Comparison of ENCODE assay signal across 8 mouse cellular contexts in the genomic region with DNA sequence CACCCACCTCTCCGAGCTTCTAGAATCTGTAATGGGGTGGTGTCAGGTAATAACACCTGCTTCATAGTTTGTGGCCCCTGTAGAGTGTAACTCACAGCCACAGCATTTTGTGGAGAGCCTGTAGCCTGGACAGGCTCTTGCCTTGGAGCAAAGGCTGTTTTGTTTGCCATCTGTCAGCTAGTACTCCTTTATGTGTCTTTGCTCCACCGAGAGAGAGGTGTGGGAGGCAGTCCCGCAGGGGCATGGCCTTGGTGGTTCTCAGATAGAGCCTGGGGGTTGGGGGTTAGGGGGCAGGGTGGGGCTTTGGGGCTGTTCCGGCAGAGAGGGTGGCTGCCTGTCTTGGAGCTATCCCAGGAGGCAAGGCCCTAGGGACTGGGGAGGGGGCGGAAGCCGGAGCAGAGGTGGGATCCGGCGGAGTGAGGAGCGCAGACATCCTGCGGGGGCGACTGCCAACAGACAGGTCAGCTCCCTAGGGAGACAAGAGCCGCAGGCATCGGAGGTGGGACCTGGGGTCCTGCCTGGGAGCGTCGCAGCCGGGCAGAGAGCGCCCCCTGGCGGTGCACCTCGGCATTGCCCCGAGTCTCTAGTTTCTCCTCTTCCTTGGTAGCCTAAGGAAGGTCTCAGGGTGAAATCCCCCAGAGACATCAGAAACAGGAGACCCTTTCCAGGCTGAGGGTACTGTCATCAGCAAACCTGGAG. TPM values are rescaled to one million over a fixed set of nuclear protein-coding genes. Genes with fewer than 3 reads are reported as not detected.
DNase-seq lines count a peak whose midpoint lies in the region; ATAC-seq and TF ChIP-seq lines count a peak whose summit lies in the region.

No protein-coding gene starts in this region.

- 4% methylated on average over 20 of the region's 20 CpGs for WGBS in embryonic facial prominence, embryonic 15.5 days
- 3% methylated on average over 20 of the region's 20 CpGs for WGBS in heart, embryonic 13.5 days
- WGBS in kidney, postnatal 0 days: 4% methylated on average over 20 of the region's 20 CpGs
- 5% methylated on average over 20 of the region's 20 CpGs for WGBS in midbrain, embryonic 10.5 days
- 5% methylated on average over 20 of the region's 20 CpGs for WGBS in stomach, embryonic 14.5 days

- peaks cover 13% of the 10 kb centered on the region for H3K4me1 ChIP-seq in embryonic facial prominence, embryonic 15.5 days
- H3K4me1 ChIP-seq in heart, embryonic 13.5 days: peaks cover 16% of the 10 kb centered on the region
- no peaks in the 10 kb centered on the region for H3K4me1 ChIP-seq in kidney, postnatal 0 days (replicated peaks; ENCODE audit: insufficient read depth, low read length)
- peaks cover 26% of the 10 kb centered on the region for H3K4me1 ChIP-seq in midbrain, embryonic 10.5 days
- H3K4me1 ChIP-seq in stomach, embryonic 14.5 days (ENCODE audit: control insufficient read depth, insufficient read depth, low read length): peaks cover 4% of the 10 kb centered on the region; the same call in 1 of the 2 replicates

- peak overlapping the region; percentile 40 for H3K4me2 ChIP-seq in embryonic facial prominence, embryonic 15.5 days (replicated peaks)
- H3K4me2 ChIP-seq in heart, embryonic 13.5 days: peak overlapping the region; percentile 56
- H3K4me2 ChIP-seq in kidney, postnatal 0 days (ENCODE audit: low read length): peak overlapping the region; percentile 43
- peak overlapping the region; percentile 34 for H3K4me2 ChIP-seq in stomach, embryonic 14.5 days (replicated peaks; ENCODE audit: low read depth, low read length)

- H3K4me3 ChIP-seq in layer of hippocampus, adult 2 months: peak overlapping the region; percentile 37; the same call in 1 of the 2 replicates
- H3K4me3 ChIP-seq in embryonic facial prominence, embryonic 15.5 days (replicated peaks): no peak overlapping the region
- H3K4me3 ChIP-seq in heart, embryonic 13.5 days: peak overlapping the region; percentile 25; the same call in 1 of the 2 replicates
- H3K4me3 ChIP-seq in kidney, postnatal 0 days (replicated peaks; ENCODE audit: low read depth, low read length): no peak overlapping the region
- peak overlapping the region; percentile 24 for H3K4me3 ChIP-seq in midbrain, embryonic 10.5 days
- H3K4me3 ChIP-seq in stomach, embryonic 14.5 days (ENCODE audit: low read depth, low read length): no peak overlapping the region

- H3K27me3 ChIP-seq in embryonic facial prominence, embryonic 15.5 days: peaks cover 42% of the 10 kb centered on the region
- peaks cover 96% of the 10 kb centered on the region for H3K27me3 ChIP-seq in heart, embryonic 13.5 days (replicated peaks)
- H3K27me3 ChIP-seq in kidney, postnatal 0 days (ENCODE audit: insufficient read depth, low read length): peaks cover 27% of the 10 kb centered on the region
- peaks cover 100% of the 10 kb centered on the region for H3K27me3 ChIP-seq in midbrain, embryonic 10.5 days (ENCODE audit: low read depth, poor library complexity, severe bottlenecking)
- peaks cover 29% of the 10 kb centered on the region for H3K27me3 ChIP-seq in stomach, embryonic 14.5 days (ENCODE audit: control insufficient read depth, insufficient read depth, low read length)

- no peaks in the 10 kb centered on the region for H3K36me3 ChIP-seq in embryonic facial prominence, embryonic 15.5 days
- no peaks in the 10 kb centered on the region for H3K36me3 ChIP-seq in heart, embryonic 13.5 days
- no peaks in the 10 kb centered on the region for H3K36me3 ChIP-seq in kidney, postnatal 0 days (ENCODE audit: insufficient read depth, low read length)
- no peaks in the 10 kb centered on the region for H3K36me3 ChIP-seq in midbrain, embryonic 10.5 days
- H3K36me3 ChIP-seq in stomach, embryonic 14.5 days (ENCODE audit: control insufficient read depth, insufficient read depth, low read length): no peaks in the 10 kb centered on the region

- ATAC-seq in embryonic facial prominence, embryonic 15.5 days (ENCODE audit: insufficient number of reproducible peaks, low FRiP score, low TSS enrichment, low read depth): 0 out of 2 replicates have a peak, but pooled peaks have one; percentile 1
- no peak for ATAC-seq in heart, embryonic 13.5 days (ENCODE audit: extremely low read depth, insufficient number of reproducible peaks, low FRiP score, low TSS enrichment)
- peak; percentile 23 for ATAC-seq in kidney, postnatal 0 days (replicated peaks; ENCODE audit: low FRiP score, low read depth)
- ATAC-seq in stomach, embryonic 14.5 days (ENCODE audit: insufficient number of reproducible peaks, insufficient read depth, low FRiP score, low read depth): peak; percentile 12; the same call in 1 of the 2 replicates

- H3K27ac ChIP-seq in layer of hippocampus, adult 2 months: no peak overlapping the region
- H3K27ac ChIP-seq in embryonic facial prominence, embryonic 15.5 days (replicated peaks): no peak overlapping the region
- no peak overlapping the region for H3K27ac ChIP-seq in heart, embryonic 13.5 days (replicated peaks)
- no peak overlapping the region for H3K27ac ChIP-seq in kidney, postnatal 0 days
- H3K27ac ChIP-seq in midbrain, embryonic 10.5 days (replicated peaks): peak overlapping the region; percentile 39
- no peak overlapping the region for H3K27ac ChIP-seq in stomach, embryonic 14.5 days (ENCODE audit: low read length)

- H3K9me3 ChIP-seq in embryonic facial prominence, embryonic 15.5 days (replicated peaks): no peaks in the 10 kb centered on the region
- H3K9me3 ChIP-seq in heart, embryonic 13.5 days: no peaks in the 10 kb centered on the region
- no peaks in the 10 kb centered on the region for H3K9me3 ChIP-seq in kidney, postnatal 0 days (replicated peaks; ENCODE audit: low read length)
- H3K9me3 ChIP-seq in midbrain, embryonic 10.5 days (replicated peaks): no peaks in the 10 kb centered on the region
- no peaks in the 10 kb centered on the region for H3K9me3 ChIP-seq in stomach, embryonic 14.5 days (ENCODE audit: control insufficient read depth, low read depth, low read length)

- H3K9ac ChIP-seq in embryonic facial prominence, embryonic 15.5 days: no peak overlapping the region
- H3K9ac ChIP-seq in heart, embryonic 13.5 days: no peak overlapping the region
- 0 out of 2 replicates have a peak overlapping the region, but pooled peaks have one; percentile 13 for H3K9ac ChIP-seq in kidney, postnatal 0 days (ENCODE audit: low read depth, low read length)
- H3K9ac ChIP-seq in stomach, embryonic 14.5 days (replicated peaks; ENCODE audit: low read depth, low read length): no peak overlapping the region

- peak; percentile 99 for TF ChIP-seq CTCF in layer of hippocampus, adult 2 months (conservative IDR thresholded peaks at IDR 0.05)
- peak; percentile 96 for TF ChIP-seq CTCF in kidney, postnatal 0 days (IDR thresholded peaks at IDR 0.05; ENCODE audit: low read depth)

- DNase-seq in layer of hippocampus, adult 2 months (ENCODE audit: low spot score in 2 of 2): peak in 1 of 2 experiments; percentile 78
- no peak for DNase-seq in layer of hippocampus, adult 8-10 months (ENCODE audit: low spot score in 2 of 2)
- DNase-seq in adrenal gland, adult 8-10 months: peak; percentile 27
- DNase-seq in kidney, postnatal 0 days (ENCODE audit: low spot score): peak; percentile 56
- peak; percentile 75 for DNase-seq in midbrain, embryonic 10.5 days (ENCODE audit: low spot score)

RNA-seq across cellular contexts. Expression of a gene that starts 36.7 kb away (rescaled TPM):
- 10 to 100 TPM; 96.6 to 99.5 TPM for total RNA-seq in layer of hippocampus, adult 2 months (2021)
- total RNA-seq in layer of hippocampus, adult 8-10 months (2022): 10 to 100 TPM; 67.2 to 84.6 (median 74.4) TPM
- not detected for total RNA-seq in adrenal gland, adult 8-10 months (2022)
- 17.1 and 19.6 TPM in 2 replicates for polyA plus RNA-seq in embryonic facial prominence, embryonic 15.5 days (2015; fragmentation: Nextera tagmentation; extraction: Ambion mirVana)
- polyA plus RNA-seq in heart, embryonic 13.5 days (2015; fragmentation: Nextera tagmentation; extraction: Ambion mirVana): 0.40 and 0.62 TPM in 2 replicates
- polyA plus RNA-seq in kidney, postnatal 0 days (2015; fragmentation: Nextera tagmentation; extraction: Ambion mirVana): 0.07 TPM in 1 of 2 replicates, not detected in the other
- polyA plus RNA-seq in midbrain, embryonic 10.5 days (2016; fragmentation: Nextera tagmentation; extraction: Ambion mirVana): 23.3 and 29.0 TPM in 2 replicates
- polyA plus RNA-seq in stomach, embryonic 14.5 days (2014; fragmentation: Nextera tagmentation; extraction: Ambion mirVana): not detected in 2 replicates

Comparison
In these comparisons a context has a peak if more than half of its experiments do, and no peak if none do; other contexts are left out.
1. DNase-seq: peak in adrenal gland, adult 8-10 months (single experiment), kidney, postnatal 0 days (single experiment) and midbrain, embryonic 10.5 days (single experiment); none in layer of hippocampus, adult 8-10 months (0 of 2).
2. H3K4me3 ChIP-seq: peak in layer of hippocampus, adult 2 months (single experiment), heart, embryonic 13.5 days (single experiment) and midbrain, embryonic 10.5 days (single experiment); none in embryonic facial prominence, embryonic 15.5 days (single experiment), kidney, postnatal 0 days (single experiment) and stomach, embryonic 14.5 days (single experiment).
3. RNA of a gene that starts 36.7 kb away (polyA plus RNA-seq): 23.3 to 29.0 TPM in midbrain, embryonic 10.5 days and 17.1 to 19.6 TPM in embryonic facial prominence, embryonic 15.5 days; 0.40 to 0.62 TPM in heart, embryonic 13.5 days, 0.07 TPM in kidney, postnatal 0 days and not detected in stomach, embryonic 14.5 days; every median in the first group is over 10 times any median in the second.
4. Peak in every context shown above with its lines, with median percentiles within 50 percentile points of each other: H3K4me2 ChIP-seq.